Mouse (Mus musculus) heart, embryonic 10.5 days (tissue): ENCODE results near the gene Zfp341. TPM values are rescaled to one million over a fixed set of nuclear protein-coding genes. Genes with fewer than 3 reads are reported as not detected.

Experiments
- DNase-seq: peaks from one replicate; pipeline ENCODE4 v3.0.0-alpha.2; 2017; ENCODE audit warnings: low spot score
- H3K27ac ChIP-seq: fragments of 300-500 bp; sonication (generic); 2 replicates; pipeline ENCODE4 v1.5.1; 2016; ENCODE audit warnings: mild to moderate bottlenecking
- H3K27me3 ChIP-seq: fragments of 300-500 bp; sonication (generic); 2 replicates; pipeline ENCODE4 v1.6.1; 2016; ENCODE audit warnings: mild to moderate bottlenecking; ENCODE audit not compliant: poor library complexity, insufficient read depth, severe bottlenecking
- H3K36me3 ChIP-seq: fragments of 300-500 bp; sonication (generic); 2 replicates; pipeline ENCODE4 v1.6.1; 2016; ENCODE audit warnings: mild to moderate bottlenecking, moderate library complexity
- H3K4me1 ChIP-seq: fragments of 300-500 bp; sonication (generic); 2 replicates; pipeline ENCODE4 v1.6.1; 2016; ENCODE audit warnings: mild to moderate bottlenecking
- H3K4me3 ChIP-seq: fragments of 300-500 bp; sonication (generic); 2 replicates; pipeline ENCODE4 v1.5.1; 2016; ENCODE audit warnings: mild to moderate bottlenecking, moderate library complexity
- H3K9me3 ChIP-seq: fragments of 300-500 bp; sonication (generic); 2 replicates; pipeline ENCODE4 v1.6.1; 2016; ENCODE audit warnings: mild to moderate bottlenecking, moderate library complexity
- WGBS: fragments of 180-500 bp; shearing (Covaris S2); methylation state at CpG from one replicate; pipeline ENCODE4 v1.1.7; 2016; 5-methylcytosine and 5-hydroxymethylcytosine counted together
- polyA plus RNA-seq: library from polyadenylated mRNA; unstranded; fragments of >200 nt; fragmentation: Nextera tagmentation; extraction: Ambion mirVana; gene quantifications from 2 replicates; pipeline ENCODE4 v1.2.1, GENCODE M21; 2016

The Zfp341 gene
- polyA plus RNA-seq, 1 experiment from 2014 or later = 0.95 TPM

GRCm38 (mm10) chr2:154574271-154574670, 38.8 kb upstream of the Zfp341 start:
- Histone ChIP-seq H3K27me3 (0 out of 2 replicates have a peak, but pooled peaks cover 3% of the 10 kb centered on the region), H3K27ac (no peak overlapping the region), H3K36me3 (no peaks in the 10 kb centered on the region), H3K4me1 (peaks cover 15% of the 10 kb centered on the region; the same call in 1 of the 2 replicates), H3K4me3 (no peak overlapping the region), H3K9me3 (no peaks in the 10 kb centered on the region)
- WGBS = 75% methylated on average over 7 of the region's 7 CpGs
- no peak for DNase-seq

GRCm38 (mm10) chr2:154576876-154577743, 36.0 kb upstream of the Zfp341 start:
- Histone ChIP-seq H3K4me1 (0 out of 2 replicates have a peak, but pooled peaks cover 4% of the 10 kb centered on the region), H3K36me3 (no peaks in the 10 kb centered on the region), H3K9me3 (no peaks in the 10 kb centered on the region), H3K27me3 (0 out of 2 replicates have a peak, but pooled peaks cover 3% of the 10 kb centered on the region), H3K4me3 (no peak overlapping the region), H3K27ac (no peak overlapping the region)
- no peak for DNase-seq
- WGBS = 57% methylated on average over 12 of the region's 12 CpGs

GRCm38 (mm10) chr2:154577744-154578067, 35.4 kb upstream of the Zfp341 start:
- no peak for DNase-seq
- Histone ChIP-seq H3K36me3 (no peaks in the 10 kb centered on the region), H3K4me3 (no peak overlapping the region), H3K27ac (no peak overlapping the region), H3K27me3 (0 out of 2 replicates have a peak, but pooled peaks cover 3% of the 10 kb centered on the region), H3K9me3 (no peaks in the 10 kb centered on the region), H3K4me1 (0 out of 2 replicates have a peak, but pooled peaks cover 4% of the 10 kb centered on the region)
- WGBS = 88% methylated on average over 6 of the region's 6 CpGs

- DNase-seq = no peak
- Histone ChIP-seq H3K27me3 (0 out of 2 replicates have a peak, but pooled peaks cover 3% of the 10 kb centered on the region), H3K36me3 (no peaks in the 10 kb centered on the region), H3K27ac (no peak overlapping the region), H3K4me3 (no peak overlapping the region), H3K4me1 (peaks cover 21% of the 10 kb centered on the region), H3K9me3 (no peaks in the 10 kb centered on the region)
- WGBS = 67% methylated on average over 8 of the region's 8 CpGs
Measured at GRCm38 (mm10) chr2:154580586-154580985, 32.5 kb upstream of the Zfp341 start.

- Histone ChIP-seq H3K4me3 (no peak overlapping the region), H3K36me3 (no peaks in the 10 kb centered on the region; the same call in 1 of the 2 replicates), H3K4me1 (peaks cover 21% of the 10 kb centered on the region), H3K9me3 (no peaks in the 10 kb centered on the region), H3K27me3 (0 out of 2 replicates have a peak, but pooled peaks cover 3% of the 10 kb centered on the region), H3K27ac (no peak overlapping the region)
- DNase-seq = no peak
- WGBS = 94% methylated on average over 1 of the region's 1 CpGs
Measured at GRCm38 (mm10) chr2:154581421-154581820, 31.7 kb upstream of the Zfp341 start.

- 49% methylated on average over 15 of the region's 15 CpGs for WGBS
- Histone ChIP-seq H3K27ac (no peak overlapping the region), H3K4me1 (peaks cover 17% of the 10 kb centered on the region), H3K36me3 (no peaks in the 10 kb centered on the region; the same call in 1 of the 2 replicates), H3K9me3 (no peaks in the 10 kb centered on the region), H3K27me3 (no peaks in the 10 kb centered on the region), H3K4me3 (no peak overlapping the region)
- DNase-seq = no peak
Measured at GRCm38 (mm10) chr2:154583906-154584872, 28.9 kb upstream of the Zfp341 start.

- H3K9me3 ChIP-seq = no peaks in the 10 kb centered on the region
- no peaks in the 10 kb centered on the region for H3K27me3 ChIP-seq
- 62% methylated on average over 17 of the region's 17 CpGs for WGBS
- DNase-seq = no peak
- no peak overlapping the region for H3K27ac ChIP-seq
- H3K4me1 ChIP-seq = peaks cover 17% of the 10 kb centered on the region
- no peaks in the 10 kb centered on the region; the same call in 1 of the 2 replicates for H3K36me3 ChIP-seq
- no peak overlapping the region for H3K4me3 ChIP-seq
Measured at GRCm38 (mm10) chr2:154584931-154585601, 28.0 kb upstream of the Zfp341 start.

- 66% methylated on average over 5 of the region's 5 CpGs for WGBS
- no peak for DNase-seq
Measured at GRCm38 (mm10) chr2:154586405-154586804, 26.7 kb upstream of the Zfp341 start.

GRCm38 (mm10) chr2:154589051-154589450, 24.0 kb upstream of the Zfp341 start:
- Histone ChIP-seq H3K27me3 (no peaks in the 10 kb centered on the region), H3K4me3 (no peak overlapping the region), H3K27ac (no peak overlapping the region), H3K36me3 (peaks cover 8% of the 10 kb centered on the region; the same call in 1 of the 2 replicates), H3K9me3 (no peaks in the 10 kb centered on the region), H3K4me1 (peaks cover 10% of the 10 kb centered on the region)
- 80% methylated on average over 4 of the region's 4 CpGs for WGBS
- DNase-seq = no peak

More at GRCm38 (mm10) chr2:154586405-154586804, 26.7 kb upstream of the Zfp341 start:
- H3K4me1 ChIP-seq = peaks cover 17% of the 10 kb centered on the region
- H3K4me3 ChIP-seq = no peak overlapping the region
- H3K27ac ChIP-seq = no peak overlapping the region
- no peaks in the 10 kb centered on the region for H3K27me3 ChIP-seq
- H3K36me3 ChIP-seq = no peaks in the 10 kb centered on the region; the same call in 1 of the 2 replicates
- no peaks in the 10 kb centered on the region for H3K9me3 ChIP-seq

- Histone ChIP-seq H3K9me3 (no peaks in the 10 kb centered on the region), H3K36me3 (peaks cover 8% of the 10 kb centered on the region; the same call in 1 of the 2 replicates)
- 82% methylated on average over 3 of the region's 3 CpGs for WGBS
Measured at GRCm38 (mm10) chr2:154591239-154591638, 21.9 kb upstream of the Zfp341 start.

GRCm38 (mm10) chr2:154593025-154593424, 20.1 kb upstream of the Zfp341 start:
- DNase-seq = no peak
- H3K27me3 ChIP-seq = no peaks in the 10 kb centered on the region
- 60% methylated on average over 3 of the region's 3 CpGs for WGBS
- H3K4me1 ChIP-seq = no peaks in the 10 kb centered on the region
- no peaks in the 10 kb centered on the region for H3K9me3 ChIP-seq
- no peak overlapping the region for H3K4me3 ChIP-seq
- H3K36me3 ChIP-seq = peaks cover 8% of the 10 kb centered on the region; the same call in 1 of the 2 replicates
- H3K27ac ChIP-seq = no peak overlapping the region

More at GRCm38 (mm10) chr2:154591239-154591638, 21.9 kb upstream of the Zfp341 start:
- no peak overlapping the region for H3K27ac ChIP-seq
- no peaks in the 10 kb centered on the region for H3K4me1 ChIP-seq
- DNase-seq = no peak
- no peaks in the 10 kb centered on the region for H3K27me3 ChIP-seq
- no peak overlapping the region for H3K4me3 ChIP-seq

GRCm38 (mm10) chr2:154595775-154596174, 17.3 kb upstream of the Zfp341 start:
- Histone ChIP-seq H3K9me3 (no peaks in the 10 kb centered on the region), H3K27ac (no peak overlapping the region), H3K27me3 (no peaks in the 10 kb centered on the region), H3K36me3 (peaks cover 8% of the 10 kb centered on the region; the same call in 1 of the 2 replicates), H3K4me3 (no peak overlapping the region), H3K4me1 (no peaks in the 10 kb centered on the region)
- no peak for DNase-seq
- 73% methylated on average over 5 of the region's 5 CpGs for WGBS
